Mouse (Mus musculus) midbrain, embryonic 10.5 days (tissue): Measurements from ENCODE around the gene Sbno2. TPM values are rescaled to one million over a fixed set of nuclear protein-coding genes. Genes with fewer than 3 reads are reported as not detected.

Experiments used
- DNase-seq: peaks from one replicate; pipeline ENCODE4 v3.0.0-alpha.2; 2017; ENCODE audit warnings: low spot score
- H3K27ac ChIP-seq: fragments of 300-500 bp; sonication (generic); replicated peaks from 2 replicates; pipeline ENCODE4 v1.5.1; 2016; ENCODE audit warnings: mild to moderate bottlenecking
- H3K27me3 ChIP-seq: fragments of 300-500 bp; sonication (generic); 2 replicates; pipeline ENCODE4 v1.6.1; 2016; ENCODE audit warnings: low read depth, mild to moderate bottlenecking; ENCODE audit not compliant: poor library complexity, severe bottlenecking
- H3K36me3 ChIP-seq: fragments of 300-500 bp; sonication (generic); 2 replicates; pipeline ENCODE4 v1.6.1; 2016; ENCODE audit warnings: mild to moderate bottlenecking, moderate library complexity
- H3K4me1 ChIP-seq: fragments of 300-500 bp; sonication (generic); 2 replicates; pipeline ENCODE4 v1.6.1; 2016
- H3K4me3 ChIP-seq: fragments of 300-500 bp; sonication (generic); 2 replicates; pipeline ENCODE4 v1.5.1; 2016; ENCODE audit warnings: mild to moderate bottlenecking, moderate library complexity
- H3K9me3 ChIP-seq: fragments of 300-500 bp; sonication (generic); replicated peaks from 2 replicates; pipeline ENCODE4 v1.6.1; 2016; ENCODE audit warnings: mild to moderate bottlenecking
- WGBS: fragments of 180-500 bp; shearing (Covaris S2); methylation state at CpG from one replicate; pipeline ENCODE4 v1.1.7; 2016; 5-methylcytosine and 5-hydroxymethylcytosine counted together
- polyA plus RNA-seq: library from polyadenylated mRNA; unstranded; fragments of >200 nt; fragmentation: Nextera tagmentation; extraction: Ambion mirVana; gene quantifications from 2 replicates; pipeline ENCODE4 v1.2.1, GENCODE M21; 2016

Sbno2 gene
- polyA plus RNA-seq, 1 experiment from 2014 or later: 15.0 TPM

- peaks cover 25% of the 10 kb centered on the region for H3K36me3 ChIP-seq
- DNase-seq: peak; percentile 92
- 2% methylated on average over 27 of the region's 27 CpGs for WGBS
- peaks cover 42% of the 10 kb centered on the region for H3K4me1 ChIP-seq
- H3K4me3 ChIP-seq: peak overlapping the region; percentile 96
- H3K27ac ChIP-seq: peak overlapping the region; percentile 93
- H3K27me3 ChIP-seq: no peaks in the 10 kb centered on the region
- H3K9me3 ChIP-seq: no peaks in the 10 kb centered on the region
Measured at GRCm38 (mm10) chr10:80114341-80115284, 9.2 kb upstream of the Sbno2 start.

DNA sequence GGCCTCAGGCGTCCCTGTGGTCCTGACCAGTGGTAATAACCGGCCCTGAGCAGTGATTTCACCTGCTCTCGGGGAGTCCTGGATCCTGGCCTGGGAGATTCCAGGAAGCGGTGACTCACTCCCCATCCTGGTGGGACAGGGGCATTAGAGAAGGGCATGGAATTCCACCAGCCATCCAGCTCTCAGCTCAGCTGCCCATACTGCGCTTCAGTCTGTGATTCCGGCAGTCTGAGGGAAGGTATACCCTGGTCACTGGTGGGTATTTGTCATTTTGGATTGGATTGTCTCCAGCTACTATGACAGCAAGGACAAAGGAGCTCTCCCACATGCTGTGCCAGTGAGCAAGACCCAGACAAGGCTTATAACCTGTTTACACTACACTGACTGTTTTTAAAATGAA lies 2.3 kb upstream of the Sbno2 start:
- no peaks in the 10 kb centered on the region for H3K9me3 ChIP-seq
- peaks cover 4% of the 10 kb centered on the region for H3K4me1 ChIP-seq
- no peak for DNase-seq
- H3K27me3 ChIP-seq: no peaks in the 10 kb centered on the region
- 71% methylated on average over 6 of the region's 6 CpGs for WGBS
- no peak overlapping the region for H3K4me3 ChIP-seq
- H3K36me3 ChIP-seq: no peaks in the 10 kb centered on the region
- no peak overlapping the region for H3K27ac ChIP-seq

DNA sequence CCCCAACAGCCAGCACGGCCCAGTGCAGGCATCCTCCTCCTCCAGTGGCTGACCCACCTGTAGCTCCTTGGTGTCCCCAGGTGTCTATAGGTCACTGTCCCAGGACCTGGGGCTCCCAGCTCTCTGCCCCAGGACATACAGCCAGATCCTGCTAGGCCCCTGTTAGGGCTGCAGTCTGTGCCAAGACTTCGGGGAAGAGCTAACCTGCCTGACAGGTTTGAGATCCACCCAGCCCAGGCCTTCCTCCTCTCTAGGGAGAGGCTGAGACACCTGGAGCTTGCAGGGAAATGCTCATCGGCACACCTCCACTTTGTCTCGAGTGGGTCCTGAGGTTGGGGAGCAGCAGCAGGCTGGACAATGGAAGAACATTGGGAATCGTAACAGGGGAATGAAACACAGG lies 555 bp upstream of the Sbno2 start:
- no peaks in the 10 kb centered on the region for H3K9me3 ChIP-seq
- no peak for DNase-seq
- H3K27ac ChIP-seq: no peak overlapping the region
- WGBS: 77% methylated on average over 5 of the region's 5 CpGs
- no peak overlapping the region for H3K4me3 ChIP-seq
- H3K27me3 ChIP-seq: no peaks in the 10 kb centered on the region
- no peaks in the 10 kb centered on the region for H3K36me3 ChIP-seq
- peaks cover 22% of the 10 kb centered on the region for H3K4me1 ChIP-seq

GRCm38 (mm10) chr10:80104181-80104580 lies 1.2 kb downstream of the Sbno2 start:
- Histone ChIP-seq H3K27ac (no peak overlapping the region), H3K4me3 (no peak overlapping the region), H3K27me3 (no peaks in the 10 kb centered on the region), H3K36me3 (no peaks in the 10 kb centered on the region), H3K9me3 (no peaks in the 10 kb centered on the region), H3K4me1 (peaks cover 33% of the 10 kb centered on the region)
- WGBS: 89% methylated on average over 3 of the region's 3 CpGs
- DNase-seq: no peak

- DNase-seq: no peak
- H3K4me3 ChIP-seq: peak overlapping the region; percentile 97; the same call in 1 of the 2 replicates
- WGBS: 85% methylated on average over 2 of the region's 2 CpGs
- no peaks in the 10 kb centered on the region for H3K36me3 ChIP-seq
- no peaks in the 10 kb centered on the region for H3K9me3 ChIP-seq
- H3K27me3 ChIP-seq: no peaks in the 10 kb centered on the region
- H3K4me1 ChIP-seq: peaks cover 43% of the 10 kb centered on the region
- peak overlapping the region; percentile 95 for H3K27ac ChIP-seq
Measured at GRCm38 (mm10) chr10:80103032-80103431, 2.3 kb downstream of the Sbno2 start.

DNA sequence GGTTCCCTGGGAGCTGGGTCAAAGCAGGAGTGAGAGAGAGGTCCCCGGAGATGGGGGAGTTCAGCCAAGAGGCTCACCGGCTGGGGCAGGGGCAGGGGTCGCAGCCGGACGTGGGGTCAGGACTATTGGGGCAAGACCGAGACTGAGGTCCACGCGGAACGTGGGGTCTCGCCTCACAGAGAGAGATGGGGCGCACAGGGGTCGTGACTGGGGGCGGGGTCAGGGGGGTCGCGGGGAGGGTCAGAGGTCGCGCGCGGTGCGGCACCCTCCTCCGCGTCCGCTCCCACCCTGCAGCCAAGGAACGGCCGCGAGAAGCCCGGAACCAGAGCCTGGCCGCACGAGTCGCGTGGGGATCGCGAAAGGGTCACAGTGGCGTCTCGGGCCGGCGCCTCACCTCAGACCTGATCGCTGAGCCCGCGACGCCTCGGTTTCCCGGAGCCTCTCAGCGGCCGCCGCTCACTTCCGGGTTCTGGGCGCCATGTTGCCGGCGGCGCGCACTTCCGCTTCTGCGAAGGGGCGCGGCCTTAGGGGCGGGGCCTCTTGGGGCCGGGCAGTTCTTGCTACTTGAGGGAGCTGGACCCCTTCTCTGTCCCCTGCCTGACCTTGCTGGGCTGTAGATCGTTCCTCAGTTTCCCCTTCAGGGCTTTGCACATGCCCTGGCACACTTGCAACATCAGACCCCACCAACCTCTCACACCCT lies 3.0 kb downstream of the Sbno2 start:
- Histone ChIP-seq H3K4me1 (peaks cover 50% of the 10 kb centered on the region), H3K36me3 (no peaks in the 10 kb centered on the region), H3K9me3 (no peaks in the 10 kb centered on the region), H3K27ac (peak overlapping the region; percentile 95), H3K27me3 (no peaks in the 10 kb centered on the region), H3K4me3 (peak overlapping the region; percentile 97)
- peak; percentile 88 for DNase-seq
- under 1% methylated on average over 53 of the region's 59 CpGs for WGBS

GRCm38 (mm10) chr10:80100982-80101381 lies 4.4 kb downstream of the Sbno2 start:
- peaks cover 57% of the 10 kb centered on the region for H3K4me1 ChIP-seq
- H3K27ac ChIP-seq: no peak overlapping the region
- H3K27me3 ChIP-seq: no peaks in the 10 kb centered on the region
- no peak for DNase-seq
- H3K9me3 ChIP-seq: no peaks in the 10 kb centered on the region
- WGBS: 72% methylated on average over 11 of the region's 11 CpGs
- H3K4me3 ChIP-seq: peak overlapping the region; percentile 97
- H3K36me3 ChIP-seq: no peaks in the 10 kb centered on the region

- 87% methylated on average over 5 of the region's 5 CpGs for WGBS
- Histone ChIP-seq H3K4me3 (no peak overlapping the region), H3K27me3 (no peaks in the 10 kb centered on the region), H3K27ac (no peak overlapping the region), H3K36me3 (no peaks in the 10 kb centered on the region), H3K4me1 (peaks cover 59% of the 10 kb centered on the region), H3K9me3 (no peaks in the 10 kb centered on the region)
- DNase-seq: no peak
Measured at GRCm38 (mm10) chr10:80098630-80099029, 6.7 kb downstream of the Sbno2 start.

DNA sequence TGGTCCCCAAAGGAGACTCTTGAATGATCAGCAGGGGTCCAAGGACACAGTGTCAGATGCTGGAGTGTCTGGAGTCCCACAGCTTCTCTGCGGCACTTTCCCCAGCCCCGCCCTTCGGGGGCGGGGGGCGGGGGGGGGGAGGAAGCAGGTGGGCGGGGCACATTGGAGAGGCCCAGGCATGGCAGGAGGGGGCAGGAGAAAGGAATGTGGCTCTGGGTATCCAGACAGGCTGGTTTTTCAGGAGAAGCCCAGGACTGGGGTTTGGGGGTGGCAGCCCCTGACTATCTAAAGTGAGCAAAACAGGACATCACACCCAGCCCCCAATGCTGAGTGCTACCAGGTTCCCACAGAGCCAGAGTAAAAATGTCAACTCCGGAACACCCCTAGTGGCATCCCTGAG lies 8.1 kb downstream of the Sbno2 start:
- Histone ChIP-seq H3K4me1 (peaks cover 51% of the 10 kb centered on the region), H3K9me3 (no peaks in the 10 kb centered on the region), H3K27ac (0 out of 2 replicates have a peak overlapping the region, but pooled peaks have one; percentile 55), H3K36me3 (no peaks in the 10 kb centered on the region), H3K27me3 (no peaks in the 10 kb centered on the region), H3K4me3 (peak overlapping the region; percentile 20; the same call in 1 of the 2 replicates)
- no peak for DNase-seq
- 20% methylated on average over 6 of the region's 7 CpGs for WGBS

- H3K27me3 ChIP-seq: no peaks in the 10 kb centered on the region
- DNase-seq: no peak
- peaks cover 33% of the 10 kb centered on the region for H3K4me1 ChIP-seq
- no peak overlapping the region for H3K27ac ChIP-seq
- no peak overlapping the region for H3K4me3 ChIP-seq
- WGBS: 79% methylated on average over 5 of the region's 5 CpGs
- H3K9me3 ChIP-seq: no peaks in the 10 kb centered on the region
- 0 out of 2 replicates have a peak, but pooled peaks cover 1% of the 10 kb centered on the region for H3K36me3 ChIP-seq
Measured at GRCm38 (mm10) chr10:80095547-80095946, 9.8 kb downstream of the Sbno2 start.

DNA sequence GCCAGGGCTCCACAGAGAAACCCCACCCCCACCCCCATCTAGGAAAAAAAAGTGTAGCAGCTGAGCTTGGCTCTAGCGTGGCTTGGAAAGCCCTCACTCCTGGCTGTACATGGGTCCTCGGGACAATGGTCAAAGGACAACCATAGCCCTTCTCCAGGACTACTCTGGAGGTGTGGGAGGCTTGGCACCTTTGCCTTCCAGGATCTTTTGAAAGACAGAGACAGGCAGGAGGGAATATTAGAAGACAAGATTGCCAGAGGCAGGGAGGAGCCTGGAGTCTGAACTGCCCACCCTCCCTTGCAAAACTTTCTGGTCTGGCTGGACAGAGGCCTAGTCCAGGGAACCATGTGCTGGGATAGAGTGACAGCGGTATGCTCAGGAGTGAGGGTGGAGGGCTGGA lies 10.7 kb downstream of the Sbno2 start:
- Histone ChIP-seq H3K27me3 (no peaks in the 10 kb centered on the region), H3K9me3 (no peaks in the 10 kb centered on the region), H3K4me3 (no peak overlapping the region), H3K36me3 (0 out of 2 replicates have a peak, but pooled peaks cover 4% of the 10 kb centered on the region), H3K4me1 (peaks cover 30% of the 10 kb centered on the region), H3K27ac (no peak overlapping the region)
- DNase-seq: no peak
- 85% methylated on average over 3 of the region's 3 CpGs for WGBS

GRCm38 (mm10) chr10:80094085-80094484 lies 11.3 kb downstream of the Sbno2 start:
- no peak for DNase-seq
- H3K4me3 ChIP-seq: no peak overlapping the region
- no peaks in the 10 kb centered on the region for H3K27me3 ChIP-seq
- 90% methylated on average over 6 of the region's 6 CpGs for WGBS
- 0 out of 2 replicates have a peak, but pooled peaks cover 4% of the 10 kb centered on the region for H3K36me3 ChIP-seq
- H3K4me1 ChIP-seq: peaks cover 27% of the 10 kb centered on the region
- no peaks in the 10 kb centered on the region for H3K9me3 ChIP-seq
- no peak overlapping the region for H3K27ac ChIP-seq

DNA sequence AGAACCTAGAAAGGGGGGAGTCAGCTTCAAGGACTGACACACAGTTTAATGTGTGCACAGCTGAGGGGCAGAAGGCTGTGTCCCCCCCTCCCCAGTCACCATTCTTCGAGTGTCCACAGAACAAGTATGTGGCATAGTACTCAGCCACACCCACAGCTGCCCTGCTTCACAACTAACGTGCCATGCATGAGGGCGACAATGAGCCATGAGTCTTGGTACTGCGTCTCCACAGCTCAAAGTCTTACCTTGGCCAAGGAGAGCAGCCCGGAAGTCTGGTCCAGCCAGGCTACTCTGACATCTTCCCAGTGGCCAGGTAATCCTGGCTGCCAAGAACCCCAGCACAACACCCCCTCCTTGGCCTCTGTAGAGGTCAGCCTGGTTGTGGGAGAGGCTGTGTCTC lies 12.7 kb downstream of the Sbno2 start:
- Histone ChIP-seq H3K4me3 (no peak overlapping the region), H3K36me3 (0 out of 2 replicates have a peak, but pooled peaks cover 4% of the 10 kb centered on the region), H3K27ac (no peak overlapping the region; the same call in 1 of the 2 replicates), H3K4me1 (peaks cover 15% of the 10 kb centered on the region), H3K9me3 (no peaks in the 10 kb centered on the region), H3K27me3 (no peaks in the 10 kb centered on the region)
- DNase-seq: no peak
- WGBS: 82% methylated on average over 5 of the region's 5 CpGs
